In genomic region chr14:55826142-55826541, GRCm38 (mm10) we compare ENCODE assay signal across 8 mouse cellular contexts. TPM values are rescaled to one million over a fixed set of nuclear protein-coding genes. Genes with fewer than 3 reads are reported as not detected.
DNase-seq lines count a peak whose midpoint lies in the region; ATAC-seq and TF ChIP-seq lines count a peak whose summit lies in the region.

No protein-coding gene starts in this region.

- TF ChIP-seq POLR2A in cerebellum, adult 2 months (IDR thresholded peaks at IDR 0.05; ENCODE audit: borderline replicate concordance, insufficient read depth, low read length): no peak
- no peak for TF ChIP-seq POLR2A in testis, adult 2 months (IDR thresholded peaks at IDR 0.05; ENCODE audit: control insufficient read depth, low read depth, low read length)

- no peak for TF ChIP-seq CTCF in cerebellum, adult 2 months (IDR thresholded peaks at IDR 0.05; ENCODE audit: borderline replicate concordance, insufficient read depth, low read depth, low read length)
- no peak for TF ChIP-seq CTCF in testis, adult 2 months (IDR thresholded peaks at IDR 0.05; ENCODE audit: control insufficient read depth, insufficient read depth, insufficient replicate concordance, low read depth, low read length)

- no peak for DNase-seq in cerebellum, adult 2 months
- DNase-seq in cerebellum, postnatal 25 days: no peak
- no peak for DNase-seq in testis, postnatal 10 days (ENCODE audit: low spot score)
- peak; percentile 51 for DNase-seq in limb, embryonic 10.5 days (ENCODE audit: low spot score)
- DNase-seq in frontal cortex, postnatal 36 days (ENCODE audit: low spot score in 2 of 2): no peak
- DNase-seq in cerebellum, adult 18-20 months: no peak

- no peaks in the 10 kb centered on the region for H3K36me3 ChIP-seq in testis, adult 2 months (ENCODE audit: control insufficient read depth, insufficient read depth, low read length)
- peaks cover 52% of the 10 kb centered on the region for H3K36me3 ChIP-seq in limb, embryonic 10.5 days
- peaks cover 4% of the 10 kb centered on the region for H3K36me3 ChIP-seq in stomach, embryonic 16.5 days (ENCODE audit: control insufficient read depth, insufficient read depth, low read length)

- H3K9me3 ChIP-seq in limb, embryonic 10.5 days (replicated peaks): no peaks in the 10 kb centered on the region
- no peaks in the 10 kb centered on the region for H3K9me3 ChIP-seq in stomach, embryonic 16.5 days (replicated peaks; ENCODE audit: control insufficient read depth, low read length)

- peak overlapping the region; percentile 24 for H3K4me3 ChIP-seq in cerebellum, adult 2 months (replicated peaks; ENCODE audit: insufficient read depth, low read depth, low read length)
- H3K4me3 ChIP-seq in testis, adult 2 months (ENCODE audit: control insufficient read depth, low read depth, low read length): peak overlapping the region; percentile 34
- peak overlapping the region; percentile 83 for H3K4me3 ChIP-seq in limb, embryonic 10.5 days
- peak overlapping the region; percentile 60 for H3K4me3 ChIP-seq in stomach, embryonic 16.5 days (replicated peaks; ENCODE audit: low read length)

- no peak overlapping the region for H3K27ac ChIP-seq in cerebellum, adult 2 months (ENCODE audit: insufficient read depth, low read length)
- no peak overlapping the region for H3K27ac ChIP-seq in testis, adult 2 months (ENCODE audit: control insufficient read depth, insufficient read depth, low read depth, low read length)
- peak overlapping the region; percentile 98 for H3K27ac ChIP-seq in limb, embryonic 10.5 days
- peak overlapping the region; percentile 98 for H3K27ac ChIP-seq in stomach, embryonic 16.5 days (ENCODE audit: low read length)

- 7% methylated on average over 15 of the region's 15 CpGs for WGBS in cerebellum, adult 2 months
- WGBS in limb, embryonic 10.5 days: 2% methylated on average over 15 of the region's 15 CpGs
- WGBS in stomach, embryonic 16.5 days: 16% methylated on average over 15 of the region's 15 CpGs

- H3K9ac ChIP-seq in stomach, embryonic 16.5 days (ENCODE audit: low read length): peak overlapping the region; percentile 78

- H3K4me1 ChIP-seq in cerebellum, adult 2 months (ENCODE audit: control insufficient read depth, insufficient read depth, low read length): no peaks in the 10 kb centered on the region
- H3K4me1 ChIP-seq in testis, adult 2 months (ENCODE audit: control insufficient read depth, insufficient read depth, low read length): peaks cover 36% of the 10 kb centered on the region
- peaks cover 67% of the 10 kb centered on the region for H3K4me1 ChIP-seq in limb, embryonic 10.5 days
- H3K4me1 ChIP-seq in stomach, embryonic 16.5 days (ENCODE audit: control insufficient read depth, insufficient read depth, low read length): peaks cover 18% of the 10 kb centered on the region; the same call in 1 of the 2 replicates

- ATAC-seq in stomach, embryonic 16.5 days (ENCODE audit: insufficient read depth, low FRiP score): no peak

- H3K27me3 ChIP-seq in cerebellum, adult 2 months (ENCODE audit: control insufficient read depth, insufficient read depth, low read length): peaks cover 3% of the 10 kb centered on the region; the same call in 1 of the 2 replicates
- peaks cover 5% of the 10 kb centered on the region for H3K27me3 ChIP-seq in testis, adult 2 months (ENCODE audit: control insufficient read depth, insufficient read depth, low read length)
- no peaks in the 10 kb centered on the region for H3K27me3 ChIP-seq in limb, embryonic 10.5 days (ENCODE audit: low read depth, poor library complexity, severe bottlenecking)
- no peaks in the 10 kb centered on the region for H3K27me3 ChIP-seq in stomach, embryonic 16.5 days (ENCODE audit: control insufficient read depth, insufficient read depth, low read length)

- peak overlapping the region; percentile 83 for H3K4me2 ChIP-seq in stomach, embryonic 16.5 days (ENCODE audit: low read depth, low read length)

RNA-seq across cellular contexts. Expression of gene Nfatc4, which starts 3.2 kb away (rescaled TPM):
- 1.5 and 1.7 TPM in 2 replicates for polyA plus RNA-seq in cerebellum, adult 2 months (2012; rRNA removed)
- 0.58 and 0.83 TPM in 2 replicates for polyA plus RNA-seq in testis, adult 2 months (2012; rRNA removed)
- 106 and 157 TPM in 2 replicates for polyA plus RNA-seq in limb, embryonic 10.5 days (2016; fragmentation: Nextera tagmentation; extraction: Ambion mirVana)
- polyA plus RNA-seq in stomach, embryonic 16.5 days (2015; fragmentation: Nextera tagmentation; extraction: Ambion mirVana): 32.9 and 33.9 TPM in 2 replicates

RNA-seq across cellular contexts. Expression of gene Nynrin, which starts 27.7 kb away (rescaled TPM):
- 4.5 and 4.8 TPM in 2 replicates for polyA plus RNA-seq in cerebellum, adult 2 months (2012; rRNA removed)
- 0.41 and 0.51 TPM in 2 replicates for polyA plus RNA-seq in testis, adult 2 months (2012; rRNA removed)
- 31.1 and 44.4 TPM in 2 replicates for polyA plus RNA-seq in limb, embryonic 10.5 days (2016; fragmentation: Nextera tagmentation; extraction: Ambion mirVana)
- polyA plus RNA-seq in stomach, embryonic 16.5 days (2015; fragmentation: Nextera tagmentation; extraction: Ambion mirVana): 18.0 and 19.3 TPM in 2 replicates

RNA-seq across cellular contexts. Expression of gene Ripk3, which starts 37.5 kb away (rescaled TPM):
- 0.39 and 0.60 TPM in 2 replicates for polyA plus RNA-seq in cerebellum, adult 2 months (2012; rRNA removed)
- polyA plus RNA-seq in testis, adult 2 months (2012; rRNA removed): 4.1 and 4.8 TPM in 2 replicates
- polyA plus RNA-seq in limb, embryonic 10.5 days (2016; fragmentation: Nextera tagmentation; extraction: Ambion mirVana): 25.3 and 29.3 TPM in 2 replicates
- polyA plus RNA-seq in stomach, embryonic 16.5 days (2015; fragmentation: Nextera tagmentation; extraction: Ambion mirVana): 32.7 and 34.4 TPM in 2 replicates

RNA-seq across cellular contexts. Expression of gene Adcy4, which starts 42.2 kb away (rescaled TPM):
- polyA plus RNA-seq in cerebellum, adult 2 months (2012; rRNA removed): 4.0 and 4.1 TPM in 2 replicates
- 0.38 and 0.82 TPM in 2 replicates for polyA plus RNA-seq in testis, adult 2 months (2012; rRNA removed)
- 7.7 and 13.3 TPM in 2 replicates for polyA plus RNA-seq in limb, embryonic 10.5 days (2016; fragmentation: Nextera tagmentation; extraction: Ambion mirVana)
- 7.7 and 8.2 TPM in 2 replicates for polyA plus RNA-seq in stomach, embryonic 16.5 days (2015; fragmentation: Nextera tagmentation; extraction: Ambion mirVana)

RNA-seq across cellular contexts. Expression of gene Cbln3, which starts 58.0 kb away (rescaled TPM):
- polyA plus RNA-seq in cerebellum, adult 2 months (2012; rRNA removed): 534 and 635 TPM in 2 replicates
- 1.0 and 1.1 TPM in 2 replicates for polyA plus RNA-seq in testis, adult 2 months (2012; rRNA removed)
- 0.15 and 0.31 TPM in 2 replicates for polyA plus RNA-seq in limb, embryonic 10.5 days (2016; fragmentation: Nextera tagmentation; extraction: Ambion mirVana)
- 0.45 and 0.66 TPM in 2 replicates for polyA plus RNA-seq in stomach, embryonic 16.5 days (2015; fragmentation: Nextera tagmentation; extraction: Ambion mirVana)

Comparison
In these comparisons a context has a peak if more than half of its experiments do, and no peak if none do; other contexts are left out.
1. H3K27ac ChIP-seq: peak in limb, embryonic 10.5 days (single experiment) and stomach, embryonic 16.5 days (single experiment); none in cerebellum, adult 2 months (single experiment) and testis, adult 2 months (single experiment).
2. H3K4me3 ChIP-seq: peak in every context shown above with its lines; median percentile 83 in limb, embryonic 10.5 days; 60 in stomach, embryonic 16.5 days; 34 in testis, adult 2 months; 24 in cerebellum, adult 2 months.
3. RNA of gene Nfatc4, which starts 3.2 kb away (polyA plus RNA-seq): 106 to 157 TPM in limb, embryonic 10.5 days and 32.9 to 33.9 TPM in stomach, embryonic 16.5 days; 1.5 to 1.7 TPM in cerebellum, adult 2 months and 0.58 to 0.83 TPM in testis, adult 2 months; every median in the first group is over 10 times any median in the second.